Mouse (Mus musculus): ENCODE measurements around the gene Ctcf.
"Not testable (repeated sequence)": the region's sequence is repeated elsewhere in the genome, so short reads cannot be mapped to it uniquely, and the experiment has no call there.

Ctcf gene

GRCm38 (mm10) chr8:105636018-105636962 lies at the start of gene Ctcf:
Gene Ctcf (plus strand): TSS chr8:105636568.
- DNase-seq (ENCODE audit: low spot score in 2 of 2) = peak; percentile 95

GRCm38 (mm10) chr8:105592431-105592830 lies 43.9 kb upstream of the Ctcf start:
- DNase-seq (ENCODE audit: low spot score in 2 of 2) = no peak

GRCm38 (mm10) chr8:105593859-105594258 lies 42.5 kb upstream of the Ctcf start:
- peak in 1 of 2 experiments; percentile 39 for DNase-seq (ENCODE audit: low spot score in 2 of 2)

GRCm38 (mm10) chr8:105594451-105595242 lies 41.7 kb upstream of the Ctcf start:
- DNase-seq (ENCODE audit: low spot score in 2 of 2) = no peak

GRCm38 (mm10) chr8:105596362-105597034 lies 39.9 kb upstream of the Ctcf start:
- no peak for DNase-seq (ENCODE audit: low spot score in 2 of 2)

- DNase-seq (ENCODE audit: low spot score in 2 of 2) = no peak
These were observed 37.6 kb upstream of the Ctcf start for GRCm38 (mm10) chr8:105598777-105599176.

- DNase-seq (ENCODE audit: low spot score in 2 of 2) = no peak
These were observed 35.1 kb upstream of the Ctcf start for GRCm38 (mm10) chr8:105601301-105601700.

GRCm38 (mm10) chr8:105602540-105602939 lies 33.8 kb upstream of the Ctcf start:
- not testable (repeated sequence) for DNase-seq (ENCODE audit: low spot score in 2 of 2)

- peak; percentile 83 to 86 for DNase-seq (ENCODE audit: low spot score in 2 of 2)
These were observed 31.5 kb upstream of the Ctcf start, which contains the start of gene Ripor1 for GRCm38 (mm10) chr8:105604804-105605381. Gene Ripor1 (plus strand): TSS chr8:105605255.

- DNase-seq (ENCODE audit: low spot score in 2 of 2) = peak; percentile 56
These were observed 30.7 kb upstream of the Ctcf start for GRCm38 (mm10) chr8:105605491-105606188.

- DNase-seq (ENCODE audit: low spot score in 2 of 2) = peak; percentile 94 to 96
These were observed 30.0 kb upstream of the Ctcf start for GRCm38 (mm10) chr8:105606189-105607023.

GRCm38 (mm10) chr8:105607062-105607461 lies 29.3 kb upstream of the Ctcf start:
- DNase-seq (ENCODE audit: low spot score in 2 of 2) = no peak

- peak; percentile 49 to 52 for DNase-seq (ENCODE audit: low spot score in 2 of 2)
These were observed 28.7 kb upstream of the Ctcf start for GRCm38 (mm10) chr8:105607684-105608083.

- no peak for DNase-seq (ENCODE audit: low spot score in 2 of 2)
These were observed 27.0 kb upstream of the Ctcf start for GRCm38 (mm10) chr8:105609355-105609754.

GRCm38 (mm10) chr8:105609771-105610170 lies 26.6 kb upstream of the Ctcf start:
- DNase-seq (ENCODE audit: low spot score in 2 of 2) = no peak

GRCm38 (mm10) chr8:105611836-105612235 lies 24.5 kb upstream of the Ctcf start:
- DNase-seq (ENCODE audit: low spot score in 2 of 2) = no peak

- DNase-seq (ENCODE audit: low spot score in 2 of 2) = peak; percentile 46 to 59
These were observed 23.3 kb upstream of the Ctcf start for GRCm38 (mm10) chr8:105613037-105613436.

GRCm38 (mm10) chr8:105613830-105614511 lies 22.4 kb upstream of the Ctcf start:
- DNase-seq (ENCODE audit: low spot score in 2 of 2) = peak; percentile 52 to 55

GRCm38 (mm10) chr8:105615942-105616341 lies 20.4 kb upstream of the Ctcf start:
- DNase-seq (ENCODE audit: low spot score in 2 of 2) = no peak

All from right cerebral cortex, postnatal 10 days (tissue).